Mouse (Mus musculus) heart, postnatal 14 days (tissue): ENCODE measurements around the gene Hsp90ab1. TPM values are rescaled to one million over a fixed set of nuclear protein-coding genes. Genes with fewer than 3 reads are reported as not detected.

Source experiments
- DNase-seq, 2 experiments: peaks; one replicate each; pipeline ENCODE4 v3.0.0; 2021 to 2022
- intact Hi-C: fragments of 180-260 bp; cut with DNase I; formaldehyde crosslinking; loops from one replicate; pipeline ENCODE4 v1.15.1; 2025
- long read RNA-seq, 2 experiments: library from polyadenylated mRNA; stranded (forward); transcript quantifications; one replicate each; pipeline ENCODE4 v2.0.0; 2021
- total RNA-seq, 2 experiments: library from RNA; stranded (reverse); gene quantifications; 2 replicates each; pipeline ENCODE4 v1.2.3; 2021

Gene Hsp90ab1
- total RNA-seq = 100 to 1,000 TPM; 897 to 986 TPM
- long read RNA-seq, experiment 1, transcript Hsp90ab1-201 (11 exons, 2,520 nt) = major isoform, 764 of 881 reads
- long read RNA-seq, experiment 1, partial matches to known transcripts = 113 of 881 reads
- long read RNA-seq, experiment 1, other reads (novel, unspliced or antisense) = 4 of 881 reads
- long read RNA-seq, experiment 2, transcript Hsp90ab1-201 (11 exons, 2,520 nt) = major isoform, 726 of 811 reads
- long read RNA-seq, experiment 2, partial matches to known transcripts = 76 of 811 reads
- long read RNA-seq, experiment 2, other reads (novel, unspliced or antisense) = 9 of 811 reads

DNA sequence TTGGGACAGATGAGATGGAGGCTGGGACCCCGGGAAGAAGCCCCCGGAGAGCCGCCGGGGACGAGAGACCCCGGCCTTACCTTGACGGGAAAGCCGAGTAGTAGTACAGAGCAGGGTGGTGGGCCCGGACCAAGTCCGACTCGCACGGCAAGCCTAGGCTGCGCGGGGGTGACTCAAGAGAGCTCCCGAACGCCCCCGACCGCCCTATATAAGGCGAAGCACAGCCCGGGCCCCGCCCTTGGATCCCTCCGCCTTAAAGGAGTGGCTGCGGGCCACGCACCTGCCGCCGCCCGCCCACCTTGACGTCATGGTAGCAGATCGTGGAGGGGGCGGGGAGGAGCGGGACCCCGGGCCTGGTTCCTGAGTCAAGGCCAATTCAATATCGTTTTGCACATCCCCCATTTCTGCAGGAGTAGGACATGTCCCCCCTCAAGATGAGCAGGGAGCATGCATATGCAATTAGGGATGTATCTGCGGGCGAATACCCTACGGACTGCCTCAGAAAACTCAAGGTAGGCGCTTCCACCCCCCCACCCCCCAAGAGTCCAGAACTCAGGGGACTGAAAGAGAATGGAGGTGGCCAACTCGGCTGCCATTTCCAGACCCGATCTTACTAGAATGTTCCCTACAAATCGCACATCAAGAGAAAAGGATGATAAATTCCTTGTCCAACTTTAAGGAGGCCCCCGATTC lies at the start of gene Hsp90ab1:
TSS of gene Hsp90ab1 (minus strand) at position 185 of the 693 bp plus-strand sequence.
- intact Hi-C loops = loop anchor here (5.0 kb wide), 1 partner anchor 589 kb away; the partner anchor contains the start of gene Gtpbp2

DNA sequence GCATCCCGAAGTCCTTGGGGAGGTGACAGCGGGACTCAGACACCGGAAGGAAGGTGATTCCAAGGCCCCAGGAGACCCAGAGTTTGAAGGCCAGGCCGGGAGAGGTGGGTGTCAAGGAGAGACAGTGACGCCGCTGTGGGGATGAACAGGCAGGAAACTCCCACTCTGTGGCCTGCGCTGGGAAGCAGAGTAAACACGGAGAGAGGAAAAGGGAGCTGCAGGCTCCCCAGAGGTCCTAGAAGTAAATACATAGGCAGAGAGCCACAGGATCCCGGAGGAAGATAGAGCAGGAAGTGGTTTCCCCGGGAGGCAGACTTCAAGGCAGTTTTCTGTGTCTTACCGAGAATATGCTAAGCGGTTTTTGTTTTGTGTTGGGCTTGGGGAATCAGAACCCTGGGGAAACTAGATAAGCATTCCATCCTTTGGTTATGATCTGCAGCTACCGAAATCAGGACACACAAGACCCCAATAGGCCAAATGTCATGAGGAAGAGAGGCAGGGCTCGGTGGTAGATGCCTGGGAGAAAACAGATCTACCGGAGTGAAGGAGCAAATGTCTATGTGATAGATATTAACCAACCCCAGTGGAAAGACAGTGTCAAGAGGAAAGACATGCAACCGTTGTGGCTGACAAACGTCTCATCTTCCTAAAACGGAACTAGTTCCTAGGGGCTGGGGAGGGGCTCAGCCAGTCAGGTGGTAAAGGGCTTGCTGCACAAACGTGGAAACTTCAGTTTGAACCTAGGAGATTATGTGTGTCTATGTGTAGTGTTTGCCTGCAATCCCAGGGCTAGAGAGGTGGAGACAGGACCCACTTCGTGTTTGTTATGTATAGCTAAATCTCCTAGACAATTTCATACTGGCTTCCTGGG lies 46.5 kb upstream of the Hsp90ab1 start:
- intact Hi-C loops = no loop called here
- peak; percentile 44 to 57 for DNase-seq

More for the DNA sequence above, at the start of gene Hsp90ab1:
- peak; percentile 99 for DNase-seq

DNA sequence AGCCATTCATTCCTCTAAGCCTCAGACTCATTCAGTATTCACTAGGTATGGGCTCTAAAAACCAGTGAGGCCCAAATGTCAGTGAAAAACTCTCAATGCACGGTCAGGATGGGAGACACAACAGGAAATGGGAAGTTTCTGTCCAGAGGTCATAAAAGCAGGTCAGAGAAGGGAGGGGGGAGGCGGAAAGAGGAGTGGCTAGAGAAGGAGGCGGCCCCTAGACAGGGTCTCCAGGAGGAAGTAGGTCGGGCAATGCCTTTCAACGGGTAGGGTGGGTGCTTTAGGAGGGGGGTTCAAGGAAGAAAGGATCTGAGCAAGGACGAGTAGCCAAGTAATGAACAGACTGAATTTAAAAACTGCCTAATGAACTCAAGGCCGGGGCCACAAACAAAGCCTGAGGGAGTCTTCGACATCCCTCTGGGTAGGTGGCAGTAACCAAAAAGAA lies 45.9 kb upstream of the Hsp90ab1 start:
- intact Hi-C loops = no loop called here
- DNase-seq = peak; percentile 52 to 65

DNA sequence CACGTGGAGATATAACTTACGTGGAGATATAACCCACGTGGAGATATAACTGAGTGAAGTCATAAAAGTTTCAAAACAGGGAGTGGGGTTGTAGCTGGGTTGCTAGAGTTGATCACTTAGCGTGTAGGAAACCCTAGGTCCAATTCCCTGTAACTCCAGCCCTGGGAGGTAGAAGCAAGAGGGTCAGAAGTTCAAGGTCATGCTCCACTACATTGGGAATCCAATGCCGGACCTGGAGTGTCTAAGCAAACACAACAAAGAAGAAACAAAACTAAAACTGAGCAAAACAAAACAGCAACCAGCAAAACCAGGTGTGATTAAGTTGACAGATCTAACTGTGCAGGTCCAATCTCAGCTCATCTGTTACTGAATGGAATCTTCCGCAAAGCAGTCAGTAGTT lies 44.6 kb upstream of the Hsp90ab1 start:
- intact Hi-C loops = no loop called here
- no peak for DNase-seq

DNA sequence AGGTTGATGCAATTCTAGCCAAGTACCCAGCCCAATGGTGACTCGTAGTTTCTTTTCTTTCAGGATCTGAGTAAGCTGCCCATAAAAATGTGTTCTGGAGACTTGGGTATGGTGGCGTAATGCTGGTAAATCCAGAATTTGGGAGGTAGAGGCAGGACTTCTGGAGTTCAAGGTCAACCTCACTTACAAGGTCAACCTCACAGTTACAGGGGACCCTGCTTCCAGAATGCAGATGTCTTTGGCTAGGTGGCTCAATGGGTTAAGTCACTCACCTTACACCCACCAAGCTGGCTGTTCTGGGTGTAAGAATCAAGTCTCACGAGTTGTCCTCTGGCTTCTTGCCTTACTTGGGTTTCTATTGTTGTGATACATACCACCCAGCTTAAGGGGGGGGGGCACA lies 43.6 kb upstream of the Hsp90ab1 start:
- DNase-seq = no peak
- intact Hi-C loops = no loop called here

DNA sequence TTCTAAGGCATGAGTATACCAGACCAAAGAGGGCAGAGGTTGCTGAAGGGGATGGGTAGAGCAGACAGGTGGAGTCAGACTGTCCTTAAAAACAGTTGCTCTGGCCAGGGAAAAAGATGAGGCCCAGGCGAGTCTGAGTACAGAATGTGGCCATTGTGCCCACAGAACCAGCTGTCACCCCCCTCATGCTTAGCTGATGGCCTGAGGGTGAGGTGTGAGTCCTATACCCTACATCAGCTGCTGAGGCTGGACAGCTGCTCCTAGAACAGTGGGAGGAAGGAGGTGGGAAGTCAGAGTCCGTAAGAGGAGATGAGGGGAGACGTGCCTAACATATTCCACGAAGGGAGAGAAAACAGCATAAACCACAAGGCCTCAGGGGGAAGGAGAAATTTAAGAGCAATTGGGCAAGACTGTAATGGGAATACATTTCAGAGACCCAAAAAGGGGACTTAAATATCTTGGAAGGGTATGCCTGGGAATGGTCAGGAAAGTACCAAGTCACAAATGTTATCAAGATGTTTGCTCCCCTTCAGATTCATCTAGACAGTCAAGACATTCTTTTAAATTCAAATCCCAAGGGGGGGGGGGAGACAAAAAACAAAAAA lies 43.1 kb upstream of the Hsp90ab1 start:
- intact Hi-C loops = no loop called here

DNA sequence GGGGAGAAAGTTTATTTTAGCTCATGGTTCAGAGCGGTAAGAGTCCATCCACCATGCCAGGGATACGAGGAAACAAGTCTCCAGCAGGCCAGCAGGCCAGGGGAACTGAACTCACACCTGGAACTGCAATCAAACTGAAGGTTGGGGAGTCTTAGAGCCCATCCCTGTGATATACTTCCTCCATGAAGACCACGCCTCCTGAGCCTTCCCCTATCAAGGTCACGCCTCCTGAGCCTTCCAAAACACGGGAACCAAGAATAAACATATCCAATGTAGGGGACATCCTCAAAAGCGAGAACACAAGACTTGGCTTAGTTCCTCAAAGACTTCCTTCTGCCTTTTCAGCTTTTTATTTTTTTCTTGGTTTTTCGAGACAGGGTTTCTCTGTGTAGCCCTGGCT lies 39.9 kb upstream of the Hsp90ab1 start:
- intact Hi-C loops = no loop called here
- no peak for DNase-seq

More for the DNA sequence above, 43.1 kb upstream of the Hsp90ab1 start:
- DNase-seq = no peak

DNA sequence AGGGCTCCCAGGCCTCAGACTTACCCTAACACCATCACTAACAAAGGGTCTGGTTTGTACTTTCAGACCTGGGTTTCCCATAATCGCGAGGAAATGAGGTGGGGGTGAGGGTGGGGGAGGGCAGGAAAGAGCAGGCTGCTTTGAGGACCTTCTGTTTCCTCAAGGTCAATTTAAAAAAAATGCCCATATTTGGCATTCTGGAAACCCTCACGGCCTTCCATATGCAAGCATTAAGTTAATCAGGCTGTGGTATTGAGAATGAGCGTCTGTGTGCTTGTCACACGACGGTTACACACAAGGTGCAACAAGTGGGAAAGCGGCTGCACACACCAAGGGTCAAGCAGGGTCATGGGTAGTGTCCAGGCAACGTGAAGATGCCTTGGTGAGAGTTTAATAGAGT lies 38.9 kb upstream of the Hsp90ab1 start:
- intact Hi-C loops = no loop called here
- DNase-seq = no peak

DNA sequence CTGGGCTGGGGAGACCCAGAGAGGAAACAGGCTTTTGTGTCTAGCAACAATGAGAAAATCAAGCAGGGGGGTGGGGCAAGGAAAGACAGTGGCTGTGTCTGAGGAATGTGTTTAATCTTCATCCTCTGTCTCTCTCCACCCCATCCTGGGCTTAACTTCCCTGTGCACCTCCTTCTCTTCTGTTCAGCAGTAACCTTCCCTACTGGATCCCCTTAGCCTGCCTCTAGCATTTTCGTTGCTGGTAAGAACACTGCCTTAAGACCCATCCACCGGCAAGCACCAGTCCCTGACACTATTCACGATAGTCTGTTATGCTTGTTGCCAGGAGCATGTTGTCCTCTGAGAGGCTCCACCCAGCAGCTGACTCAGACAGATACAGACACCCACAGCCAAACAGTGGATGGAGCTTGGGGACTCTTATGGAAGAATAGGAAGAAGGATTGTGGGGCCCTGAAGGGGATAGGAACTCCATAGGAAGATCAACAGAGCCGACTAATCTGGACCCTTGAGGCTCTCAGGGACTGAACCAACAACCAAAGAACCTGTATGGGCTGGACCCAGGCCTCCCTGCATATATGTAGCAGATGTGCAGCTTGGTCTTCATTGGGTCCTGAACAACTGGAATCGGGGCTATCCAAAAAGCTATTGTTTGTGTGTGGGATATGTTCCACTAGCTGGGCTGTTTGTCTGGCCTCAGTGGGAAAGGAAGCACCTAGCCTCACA lies 37.2 kb upstream of the Hsp90ab1 start:
- intact Hi-C loops = no loop called here

DNA sequence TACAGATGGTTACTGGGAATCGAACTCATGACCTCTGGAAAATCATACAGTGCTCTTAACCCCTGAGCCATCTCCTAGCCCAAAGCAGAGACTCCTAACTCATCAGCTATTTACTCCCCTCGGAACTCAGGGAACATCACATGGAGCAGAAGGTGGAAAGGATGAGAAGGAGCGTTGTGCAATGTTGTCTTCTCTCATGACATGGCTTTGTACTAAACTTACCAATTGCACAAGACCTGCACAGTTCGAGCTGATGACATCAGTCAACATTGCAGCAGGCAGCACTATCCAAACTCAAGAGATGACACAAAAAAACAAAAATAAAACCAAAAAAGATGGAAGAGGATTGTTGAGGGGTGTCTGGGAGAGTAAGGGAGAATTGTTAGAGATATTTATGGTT lies 35.3 kb upstream of the Hsp90ab1 start:
- intact Hi-C loops = no loop called here
- DNase-seq = no peak

More for the DNA sequence above, 37.2 kb upstream of the Hsp90ab1 start:
- peak in 1 of 2 experiments; percentile 37 for DNase-seq

DNA sequence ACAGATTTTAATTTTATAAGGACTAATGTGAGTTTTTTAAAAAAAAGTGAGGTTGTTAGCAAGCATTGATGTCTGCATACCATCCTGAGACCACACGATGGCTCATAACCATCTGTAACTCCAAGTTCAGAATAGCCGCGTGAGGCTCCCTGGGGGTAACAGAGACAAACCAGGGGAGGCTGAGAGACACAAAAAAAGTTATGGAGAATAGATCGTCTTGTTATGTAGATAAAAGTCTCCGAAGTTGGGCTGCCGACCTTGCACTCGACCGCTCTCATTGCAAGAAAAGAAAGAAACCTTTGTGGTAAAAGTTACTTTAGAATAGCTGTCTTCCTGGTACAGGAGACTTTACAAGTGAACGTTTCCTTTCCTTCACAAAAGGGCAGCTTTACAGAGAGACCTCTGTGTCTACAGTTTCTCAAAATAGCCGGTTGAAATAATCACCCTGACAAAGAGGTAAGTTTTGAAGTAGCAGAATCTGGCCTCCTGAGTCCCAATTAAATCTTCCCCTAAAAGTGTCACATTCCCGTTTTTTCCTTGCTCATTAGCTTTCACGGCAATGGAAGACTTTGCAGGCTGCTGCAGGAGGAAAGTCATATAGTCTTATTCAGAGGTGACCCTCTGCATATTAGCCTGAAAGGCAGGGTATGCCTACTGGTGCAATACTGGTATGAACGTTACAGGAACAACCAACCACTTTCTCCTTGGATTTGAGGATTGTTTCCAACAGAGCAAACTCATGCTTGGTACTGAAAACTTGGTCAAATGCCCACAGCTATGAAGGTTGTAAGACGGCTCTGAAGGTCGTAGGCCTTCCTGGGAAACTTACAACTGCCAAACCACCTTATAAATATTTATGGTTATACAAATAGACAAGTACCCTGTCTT lies 34.2 kb upstream of the Hsp90ab1 start:
- DNase-seq = no peak
- intact Hi-C loops = no loop called here

DNA sequence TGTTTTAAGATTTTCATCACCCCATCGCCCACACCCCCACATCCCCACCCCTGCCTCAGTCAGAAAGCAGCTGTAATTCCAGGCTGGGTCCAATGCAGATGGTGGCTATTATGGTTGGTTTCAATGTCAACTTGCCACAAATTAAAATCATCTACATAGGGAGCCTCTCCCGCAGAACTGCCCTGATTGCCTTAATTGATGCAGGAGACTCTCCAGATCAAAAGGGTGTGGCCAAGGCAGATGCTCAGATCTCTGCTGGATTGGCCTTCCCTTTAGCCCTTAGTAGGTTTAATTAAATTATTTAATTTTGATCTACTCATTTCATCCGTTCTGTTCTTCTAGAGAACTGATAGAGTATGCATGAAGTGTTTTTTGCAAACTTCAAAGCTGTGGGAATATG lies 29.9 kb upstream of the Hsp90ab1 start:
- intact Hi-C loops = no loop called here

DNA sequence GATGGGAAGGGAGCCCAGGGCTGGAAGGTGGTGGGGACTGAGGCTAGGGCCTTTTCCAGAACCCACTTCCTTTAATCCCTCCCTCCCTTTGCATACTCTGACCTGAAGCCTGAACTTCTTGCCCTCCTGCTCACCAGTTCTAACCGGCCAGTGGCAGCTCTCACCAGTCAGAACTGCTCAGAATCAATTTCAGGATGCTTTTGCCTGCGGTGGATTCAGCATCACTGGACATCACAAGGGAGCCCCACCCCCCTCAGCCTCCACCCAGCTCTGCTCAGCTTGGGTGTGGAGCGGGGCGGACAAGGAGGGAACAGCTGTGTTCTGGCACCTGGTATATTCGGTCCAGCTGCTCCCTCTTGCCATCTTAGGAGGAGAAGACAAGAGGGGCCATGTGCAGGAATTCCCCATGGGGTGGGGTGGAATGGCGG lies 28.8 kb upstream of the Hsp90ab1 start, which contains the start of gene Mymx:
TSS of gene Mymx (minus strand) at position 226 of the 428 bp plus-strand sequence.
- intact Hi-C loops = no loop called here
- no peak for DNase-seq

More for the DNA sequence above, 29.9 kb upstream of the Hsp90ab1 start:
- DNase-seq = no peak

DNA sequence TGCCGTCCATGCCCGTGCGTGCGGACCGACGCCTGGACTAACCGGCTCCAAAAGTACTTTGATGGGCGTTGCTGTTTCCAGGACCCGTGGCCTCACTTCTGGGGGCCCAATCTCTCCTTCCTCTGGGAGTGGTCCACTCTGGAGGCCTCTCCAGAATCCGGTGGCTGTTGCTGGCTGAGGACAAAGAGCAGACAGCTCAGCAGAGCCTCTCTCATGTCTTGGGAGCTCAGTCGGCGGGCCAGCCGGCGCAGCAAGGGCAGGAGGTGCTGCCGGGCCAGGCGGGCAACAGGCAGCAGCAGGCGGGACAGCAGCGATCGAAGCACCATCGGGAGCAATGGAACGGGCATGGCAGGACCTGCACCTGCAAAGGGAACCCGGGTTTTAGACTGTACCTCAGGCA lies 28.3 kb upstream of the Hsp90ab1 start:
- intact Hi-C loops = no loop called here
- DNase-seq = no peak

DNA sequence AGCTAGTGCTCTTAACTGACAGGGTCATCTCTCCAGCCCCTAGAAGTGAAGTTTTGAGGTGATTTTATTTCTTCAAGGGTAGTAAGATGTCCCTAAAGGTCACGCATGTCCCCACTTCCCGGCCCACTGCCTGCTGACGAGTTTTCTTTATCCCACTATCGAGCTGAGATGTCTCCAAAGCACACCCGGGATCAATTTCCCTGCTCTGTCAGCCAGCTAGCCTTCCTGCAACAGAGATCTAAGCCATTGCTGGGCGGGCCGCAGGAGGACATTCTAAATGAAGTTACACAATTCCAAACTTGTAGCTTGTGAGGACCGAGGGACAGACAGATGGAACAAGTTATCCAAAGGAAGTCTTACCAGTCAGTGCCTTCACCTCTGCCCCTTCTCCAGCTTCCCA lies 27.2 kb upstream of the Hsp90ab1 start:
- intact Hi-C loops = no loop called here
- no peak for DNase-seq

DNA sequence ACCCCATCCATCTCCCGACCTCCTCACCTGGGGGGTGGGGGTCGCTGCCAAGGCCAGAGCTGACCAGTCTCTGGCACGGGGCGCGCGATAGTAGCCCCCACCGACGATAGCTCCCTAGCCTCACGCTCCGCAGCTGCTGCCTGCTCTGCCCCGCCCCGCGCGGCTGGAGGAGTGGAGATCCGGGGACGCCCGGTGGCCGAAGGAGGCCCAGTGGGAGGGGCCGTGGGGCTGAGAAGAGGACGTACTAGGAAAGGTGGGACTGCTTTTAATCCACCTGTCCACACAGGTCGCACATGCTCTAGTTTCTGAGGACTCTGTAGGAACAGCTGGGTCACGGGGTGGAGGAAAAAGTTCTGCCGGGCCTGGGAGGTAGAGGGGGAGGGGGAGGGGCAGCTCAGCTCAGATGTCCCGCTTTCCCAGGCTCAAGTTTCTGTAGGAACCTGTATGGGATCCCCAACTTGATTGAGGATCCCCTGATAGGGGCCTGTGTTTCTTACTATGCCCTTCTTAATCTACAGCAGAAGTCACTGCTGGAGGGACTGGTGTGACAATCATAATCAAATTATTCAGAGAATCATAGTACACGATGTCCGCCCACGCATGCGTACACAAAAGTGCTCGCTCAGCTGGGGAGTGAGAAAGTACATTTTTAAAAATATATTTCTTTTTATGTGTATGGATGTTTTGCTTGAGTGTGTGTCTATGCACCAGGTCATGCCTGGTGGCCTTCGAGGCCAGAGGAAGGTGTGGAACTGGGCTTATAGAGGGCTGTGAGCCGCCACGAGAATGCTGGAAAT lies 26.6 kb upstream of the Hsp90ab1 start, which contains the start of gene Slc29a1:
TSS of gene Slc29a1 (minus strand) at position 161 of the 797 bp plus-strand sequence.
- DNase-seq = peak; percentile 75 to 80
- intact Hi-C loops = no loop called here

DNA sequence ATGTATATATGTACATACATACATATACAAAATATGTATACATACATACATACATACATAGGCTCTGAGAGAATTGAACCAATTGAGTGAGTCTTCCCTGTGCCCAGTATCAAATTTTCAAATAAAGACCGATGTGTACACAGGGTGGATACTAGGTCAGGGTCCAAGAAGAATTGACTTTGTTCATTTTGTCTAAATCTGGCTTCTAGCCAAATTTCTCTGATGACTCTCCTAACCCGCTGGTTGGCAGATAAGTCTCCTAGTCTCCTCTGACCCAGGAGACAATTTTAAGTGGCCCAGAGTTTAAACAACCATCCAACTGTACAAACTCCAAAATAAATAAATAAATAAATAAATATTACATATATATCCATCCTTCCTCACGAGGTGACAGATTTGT lies 25.8 kb upstream of the Hsp90ab1 start:
- DNase-seq = no peak
- intact Hi-C loops = no loop called here

DNA sequence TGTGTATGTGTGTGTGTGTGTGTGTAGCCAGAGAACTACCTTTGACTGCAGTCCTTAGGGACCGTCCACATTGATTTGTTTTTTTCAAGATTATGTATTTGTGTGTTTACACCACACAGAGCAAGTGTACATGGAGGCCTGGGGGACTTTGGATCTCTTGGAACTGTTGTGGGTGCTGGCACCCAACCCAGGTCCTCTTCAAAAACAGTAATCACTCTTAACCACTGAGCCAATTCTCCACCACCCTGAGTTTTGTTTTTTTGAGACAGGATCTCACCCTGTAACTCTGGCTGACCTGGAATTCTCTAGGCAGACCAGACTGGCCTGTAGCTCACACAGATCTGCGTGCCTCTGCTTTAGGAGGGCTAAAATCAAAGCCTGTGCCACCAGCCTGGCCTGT lies 25.3 kb upstream of the Hsp90ab1 start:
- intact Hi-C loops = no loop called here
- DNase-seq = no peak
